Mouse (Mus musculus): Measurements from ENCODE around the gene Pde1b.

GRCm38 (mm10) chr15:103479080-103479606 is 23.7 kb upstream of the Pde1b start:
- TF ChIP-seq CTCF (IDR thresholded peaks at IDR 0.05; ENCODE audit: insufficient read depth, low read length): no peak
- no peak for TF ChIP-seq POLR2A (IDR thresholded peaks at IDR 0.05; ENCODE audit: borderline replicate concordance, extremely low read depth, low read depth, low read length)

Measured in lung, adult 2 months (tissue).